9 mouse cellular contexts compared by ENCODE assay signal in genomic region chr5:31295606-31296141, GRCm38 (mm10). TPM values are rescaled to one million over a fixed set of nuclear protein-coding genes. Genes with fewer than 3 reads are reported as not detected.
DNase-seq lines count a peak whose midpoint lies in the region; ATAC-seq and TF ChIP-seq lines count a peak whose summit lies in the region.
"Had no signal": no experiment of that assay in that cellular context is flagged by ENCODE, and none has a peak within 500 bp of the region (broad histone marks: within the 10 kb centered on the region; RNA-seq: fewer than 3 reads in every experiment).

Gene Fndc4, minus strand, starts transcription at chr5:31296080.

- H3K4me3 ChIP-seq in heart, embryonic 12.5 days, result peak within 1 kb of the TSS; percentile 86
- H3K4me3 ChIP-seq in liver, postnatal 0 days (ENCODE audit: low read depth, low read length), result peak within 1 kb of the TSS; percentile 60

- H3K27me3 ChIP-seq in heart, embryonic 12.5 days (replicated peaks), result no peaks in the 10 kb centered on the region
- peaks cover 4% of the 10 kb centered on the region; the same call in 1 of the 2 replicates for H3K27me3 ChIP-seq in liver, postnatal 0 days (ENCODE audit: insufficient read depth, low read length)

- DNase-seq in thymus, postnatal 4 days, result peak; percentile 18
- DNase-seq in thymus, adult 18-20 months, result no peak
- peak; percentile 34 to 64 for DNase-seq in cerebellum, postnatal 4 days (ENCODE audit: low spot score in 2 of 2)
- DNase-seq in kidney, postnatal 25 days, result peak; percentile 18 to 59
- DNase-seq in liver, postnatal 0 days, result peak; percentile 28
- DNase-seq in right cerebral cortex, adult 2 months (ENCODE audit: low spot score in 2 of 2), result peak; percentile 55 to 62

- H3K4me1 ChIP-seq in heart, embryonic 12.5 days (replicated peaks), result peaks cover 16% of the 10 kb centered on the region
- peaks cover 11% of the 10 kb centered on the region for H3K4me1 ChIP-seq in liver, postnatal 0 days (ENCODE audit: insufficient read depth)

- WGBS in heart, embryonic 12.5 days, result under 1% methylated on average over 46 of the region's 46 CpGs
- WGBS in liver, postnatal 0 days (ENCODE audit: insufficient replicate concordance), result under 1% methylated on average over 32 of the region's 46 CpGs

- H3K4me2 ChIP-seq in heart, embryonic 12.5 days, result peak within 1 kb of the TSS; percentile 99
- H3K4me2 ChIP-seq in liver, postnatal 0 days (ENCODE audit: low read depth, low read length), result peak within 1 kb of the TSS; percentile 88

- H3K27ac ChIP-seq in heart, embryonic 12.5 days (ENCODE audit: poor library complexity, severe bottlenecking), result peak within 1 kb of the TSS; percentile 49
- H3K27ac ChIP-seq in liver, postnatal 0 days (ENCODE audit: low read depth), result peak within 1 kb of the TSS; percentile 69; the same call in 1 of the 2 replicates

- no peaks in the 10 kb centered on the region for H3K9me3 ChIP-seq in heart, embryonic 12.5 days (replicated peaks)
- no peaks in the 10 kb centered on the region for H3K9me3 ChIP-seq in liver, postnatal 0 days (ENCODE audit: low read length)

- peak; percentile 30 for ATAC-seq in heart, embryonic 12.5 days (ENCODE audit: insufficient number of reproducible peaks, low FRiP score)
- no peak for ATAC-seq in liver, postnatal 0 days
- ATAC-seq in monocyte, adult 5-6 weeks (replicated peaks; ENCODE audit: insufficient number of reproducible peaks, low FRiP score, low TSS enrichment, poor library complexity, severe bottlenecking), result no peak

- TF ChIP-seq CTCF in liver, postnatal 0 days (IDR thresholded peaks at IDR 0.05; ENCODE audit: low read depth), result no peak

- TF ChIP-seq EP300 in liver, postnatal 0 days (IDR thresholded peaks at IDR 0.05; ENCODE audit: low read depth), result no peak

- peaks cover 8% of the 10 kb centered on the region for H3K36me3 ChIP-seq in heart, embryonic 12.5 days
- H3K36me3 ChIP-seq in liver, postnatal 0 days (replicated peaks; ENCODE audit: insufficient read depth, low read length), result no peaks in the 10 kb centered on the region

- peak within 1 kb of the TSS; percentile 96 for H3K9ac ChIP-seq in heart, embryonic 12.5 days
- H3K9ac ChIP-seq in liver, postnatal 0 days (replicated peaks), result peak within 1 kb of the TSS; percentile 68

RNA-seq across cellular contexts. Expression of gene Fndc4, which starts in this region (rescaled TPM):
- polyA plus RNA-seq in heart, embryonic 12.5 days (2016; fragmentation: Nextera tagmentation; extraction: Ambion mirVana), result 25.8 and 32.3 TPM in 2 replicates
- 4.4 and 5.4 TPM in 2 replicates for polyA plus RNA-seq in liver, postnatal 0 days (2015; fragmentation: Nextera tagmentation; extraction: Ambion mirVana)
- 2.0 to 10.6 TPM (median 2.2 TPM) in 3 replicates for total RNA-seq in monocyte, adult 5-6 weeks (2017)
- total RNA-seq: common myeloid progenitor, adult 5-6 weeks had no signal

Comparison
In these comparisons a context has a peak if more than half of its experiments do, and no peak if none do; other contexts are left out.
1. DNase-seq: peak in thymus, postnatal 4 days (single experiment), cerebellum, postnatal 4 days (2 of 2), kidney, postnatal 25 days (2 of 2), liver, postnatal 0 days (single experiment) and right cerebral cortex, adult 2 months (2 of 2); none in thymus, adult 18-20 months (0 of 2).